Mouse (Mus musculus) CH12.LX (cell line): ENCODE results near the gene Ndufa6.

Source experiments
- CTCF ChIP-seq, 2 experiments: IDR thresholded peaks in 1 of 2; conservative IDR thresholded peaks in 1 of 2; 2 replicates each; pipeline ENCODE4 v1.5.1; 2011 to 2012; ENCODE audit warnings: low read depth in 2 of 2, low read length in 2 of 2, improper control_type of control experiment in 1 of 2, inconsistent platforms in 1 of 2, mild to moderate bottlenecking in 1 of 2, moderate library complexity in 1 of 2
- EP300 ChIP-seq: IDR thresholded peaks from 2 replicates; pipeline ENCODE4 v1.6.1; 2011; ENCODE audit warnings: low read length, improper control_type of control experiment
- JUND ChIP-seq: conservative IDR thresholded peaks from 2 replicates; pipeline ENCODE4 v1.6.1; 2011; ENCODE audit warnings: low read depth, low read length, improper control_type of control experiment
- MAX ChIP-seq: IDR thresholded peaks from 2 replicates; pipeline ENCODE4 v1.6.1; 2011; ENCODE audit warnings: low read length, improper control_type of control experiment
- MEF2A ChIP-seq: IDR thresholded peaks from 2 replicates; pipeline ENCODE4 v1.6.1; 2014; ENCODE audit warnings: low read depth, mild to moderate bottlenecking, inconsistent platforms, low read length, improper control_type of control experiment, borderline replicate concordance
- NELFE ChIP-seq: IDR thresholded peaks from 2 replicates; pipeline ENCODE4 v1.6.1; 2011; ENCODE audit warnings: low read depth, low read length, improper control_type of control experiment
- POLR2A ChIP-seq: IDR thresholded peaks from 2 replicates; pipeline ENCODE4 v1.6.1; 2011; ENCODE audit warnings: low read depth, mild to moderate bottlenecking, improper control_type of control experiment, low read length
- SIN3A ChIP-seq: IDR thresholded peaks from 2 replicates; pipeline ENCODE4 v1.6.1; 2012; ENCODE audit warnings: low read length, improper control_type of control experiment, inconsistent platforms
- ZC3H11A ChIP-seq: IDR thresholded peaks from 2 replicates; pipeline ENCODE4 v1.6.1; 2012; ENCODE audit warnings: low read depth, mild to moderate bottlenecking, inconsistent platforms, low read length, improper control_type of control experiment

GRCm38 (mm10) chr15:82385729-82386128, 31.6 kb upstream of the Ndufa6 start:
- TF ChIP-seq POLR2A (no peak), MEF2A (no peak), CTCF (conservative IDR thresholded peaks at IDR 0.05 in 1 of 2, IDR thresholded peaks at IDR 0.05 in 1 of 2; ENCODE audit: low read depth in 2 of 2, low read length in 2 of 2) (no peak), JUND (no peak), ZC3H11A (no peak), NELFE (no peak), EP300 (no peak), MAX (no peak), SIN3A (no peak)
